Mouse (Mus musculus): ENCODE results near the gene Klf2. TPM values are rescaled to one million over a fixed set of nuclear protein-coding genes. Genes with fewer than 3 reads are reported as not detected.

Klf2 gene
- polyA plus RNA-seq, 1 experiment = 14.7 TPM

DNA sequence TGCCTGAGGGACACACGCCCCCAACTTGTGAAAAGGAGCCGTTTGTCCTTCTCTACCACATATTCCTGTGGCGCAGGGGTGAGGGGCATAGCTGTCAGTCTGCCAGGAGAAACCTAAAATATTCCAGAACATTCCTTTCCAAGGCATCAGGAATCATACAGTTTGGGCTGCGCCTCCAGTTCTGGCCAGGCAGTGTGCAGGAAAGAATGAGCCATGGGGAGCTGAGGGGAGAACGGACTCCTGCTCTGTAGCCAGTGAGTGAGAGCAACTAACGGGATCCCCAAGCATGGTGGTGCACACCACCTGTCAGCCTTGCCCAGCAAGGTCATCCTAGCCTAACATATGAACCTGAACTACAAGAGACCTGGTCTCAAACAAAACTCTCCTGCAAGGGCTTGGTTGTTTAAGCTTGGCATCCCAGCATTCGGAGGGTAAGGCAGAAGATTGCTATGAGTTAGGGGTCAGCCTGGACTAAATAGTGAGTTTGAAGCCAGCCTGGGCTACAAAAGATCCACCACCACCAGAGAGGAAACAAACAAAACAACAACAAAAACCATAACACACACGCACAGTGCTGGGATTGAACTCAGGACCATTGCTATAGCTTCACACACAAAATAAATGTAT is 15.7 kb upstream of the Klf2 start:
- TF ChIP-seq CTCF (IDR thresholded peaks at IDR 0.05; ENCODE audit: extremely low read depth, insufficient read depth, low read length) = no peak
- TF ChIP-seq POLR2A (IDR thresholded peaks at IDR 0.05; ENCODE audit: extremely low read depth, insufficient read depth, low read length) = no peak
- Histone ChIP-seq H3K4me1 (ENCODE audit: control insufficient read depth, insufficient read depth, low read length) (no peaks in the 10 kb centered on the region), H3K27ac (ENCODE audit: insufficient read depth, low read length) (peak overlapping the region; percentile 26; the same call in 1 of the 2 replicates), H3K4me3 (ENCODE audit: insufficient read depth, low read length) (no peak overlapping the region)

DNA sequence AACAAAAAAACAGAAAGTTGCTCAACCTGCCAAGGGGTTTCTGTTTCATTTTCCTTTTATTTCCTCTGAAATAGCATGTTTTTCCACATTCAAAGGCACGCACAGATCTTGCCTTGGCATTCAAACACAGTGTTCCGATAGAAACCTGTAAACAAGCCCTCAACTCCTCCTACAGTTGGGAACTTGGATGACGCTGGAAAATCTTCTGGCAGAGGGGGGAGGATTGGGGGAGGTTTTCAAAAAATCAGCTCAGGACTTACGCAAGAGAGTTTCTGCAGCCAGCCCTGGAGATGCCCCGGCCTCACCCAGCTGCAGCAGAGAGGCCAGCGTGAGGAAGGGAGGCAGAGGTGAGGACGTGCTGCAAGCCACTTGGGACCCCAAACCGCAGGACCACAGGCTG is 15.2 kb upstream of the Klf2 start:
- Histone ChIP-seq H3K27ac (ENCODE audit: insufficient read depth, low read length) (no peak overlapping the region), H3K4me3 (ENCODE audit: insufficient read depth, low read length) (no peak overlapping the region), H3K4me1 (ENCODE audit: control insufficient read depth, insufficient read depth, low read length) (no peaks in the 10 kb centered on the region)
- TF ChIP-seq CTCF (IDR thresholded peaks at IDR 0.05; ENCODE audit: extremely low read depth, insufficient read depth, low read length) (no peak), POLR2A (IDR thresholded peaks at IDR 0.05; ENCODE audit: extremely low read depth, insufficient read depth, low read length) (no peak)

GRCm38 (mm10) chr8:72305210-72305905 is 13.5 kb upstream of the Klf2 start, which contains the start of gene Gm10282:
Gene Gm10282 (minus strand): TSS chr8:72305260.
- H3K4me3 ChIP-seq (ENCODE audit: insufficient read depth, low read length) = no peak within 1 kb of the TSS
- no peak within 1 kb of the TSS for H3K27ac ChIP-seq (ENCODE audit: insufficient read depth, low read length)
- TF ChIP-seq POLR2A (IDR thresholded peaks at IDR 0.05; ENCODE audit: extremely low read depth, insufficient read depth, low read length) = no peak
- no peak for TF ChIP-seq CTCF (IDR thresholded peaks at IDR 0.05; ENCODE audit: extremely low read depth, insufficient read depth, low read length)
- no peaks in the 10 kb centered on the region for H3K4me1 ChIP-seq (ENCODE audit: control insufficient read depth, insufficient read depth, low read length)

- Histone ChIP-seq H3K27ac (ENCODE audit: insufficient read depth, low read length) (no peak overlapping the region), H3K4me1 (ENCODE audit: control insufficient read depth, insufficient read depth, low read length) (peaks cover 2% of the 10 kb centered on the region; the same call in 1 of the 2 replicates), H3K4me3 (ENCODE audit: insufficient read depth, low read length) (no peak overlapping the region)
- no peak for TF ChIP-seq POLR2A (IDR thresholded peaks at IDR 0.05; ENCODE audit: extremely low read depth, insufficient read depth, low read length)
- no peak for TF ChIP-seq CTCF (IDR thresholded peaks at IDR 0.05; ENCODE audit: extremely low read depth, insufficient read depth, low read length)
These were observed 11.9 kb upstream of the Klf2 start for GRCm38 (mm10) chr8:72306913-72307312.

- no peak overlapping the region for H3K4me3 ChIP-seq (ENCODE audit: insufficient read depth, low read length)
- TF ChIP-seq POLR2A (IDR thresholded peaks at IDR 0.05; ENCODE audit: extremely low read depth, insufficient read depth, low read length) = no peak
- no peak for TF ChIP-seq CTCF (IDR thresholded peaks at IDR 0.05; ENCODE audit: extremely low read depth, insufficient read depth, low read length)
- peaks cover 2% of the 10 kb centered on the region; the same call in 1 of the 2 replicates for H3K4me1 ChIP-seq (ENCODE audit: control insufficient read depth, insufficient read depth, low read length)
- no peak overlapping the region for H3K27ac ChIP-seq (ENCODE audit: insufficient read depth, low read length)
These were observed 10.6 kb upstream of the Klf2 start for GRCm38 (mm10) chr8:72308276-72308675.

DNA sequence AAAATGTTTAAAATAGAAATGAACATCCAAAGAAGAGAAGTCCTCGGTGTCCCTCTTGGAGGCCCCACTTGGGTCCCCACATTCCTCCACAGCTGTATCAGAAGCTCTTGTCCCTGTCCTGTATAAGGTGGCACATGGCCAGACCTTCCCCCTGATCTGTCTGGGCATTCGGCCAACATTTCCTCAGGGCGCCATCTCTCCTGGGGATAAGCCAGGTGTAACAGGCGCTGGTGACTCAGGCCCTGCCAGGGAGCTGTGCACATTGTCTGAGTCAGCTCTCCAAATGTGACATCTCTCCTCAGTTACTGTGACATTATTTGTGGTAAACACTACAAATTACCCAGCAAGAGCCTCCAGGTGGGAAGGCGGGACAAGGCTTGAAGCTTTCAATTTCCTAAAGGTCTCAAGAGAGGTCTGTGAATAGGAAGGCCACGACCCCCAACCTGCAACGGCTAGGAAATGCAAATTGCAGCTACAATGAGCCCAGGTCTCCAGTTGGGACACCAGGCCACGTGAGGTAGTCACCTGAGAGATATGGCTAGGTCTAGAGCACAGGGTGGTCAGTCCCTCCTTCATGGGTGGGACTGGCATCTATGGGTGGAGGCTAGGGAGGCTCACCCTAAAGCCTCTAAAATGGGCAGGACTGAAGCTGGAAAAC is 7.9 kb upstream of the Klf2 start:
- no peak overlapping the region for H3K27ac ChIP-seq (ENCODE audit: insufficient read depth, low read length)
- H3K4me1 ChIP-seq (ENCODE audit: control insufficient read depth, insufficient read depth, low read length) = peaks cover 2% of the 10 kb centered on the region; the same call in 1 of the 2 replicates
- no peak for TF ChIP-seq CTCF (IDR thresholded peaks at IDR 0.05; ENCODE audit: extremely low read depth, insufficient read depth, low read length)
- no peak for TF ChIP-seq POLR2A (IDR thresholded peaks at IDR 0.05; ENCODE audit: extremely low read depth, insufficient read depth, low read length)

DNA sequence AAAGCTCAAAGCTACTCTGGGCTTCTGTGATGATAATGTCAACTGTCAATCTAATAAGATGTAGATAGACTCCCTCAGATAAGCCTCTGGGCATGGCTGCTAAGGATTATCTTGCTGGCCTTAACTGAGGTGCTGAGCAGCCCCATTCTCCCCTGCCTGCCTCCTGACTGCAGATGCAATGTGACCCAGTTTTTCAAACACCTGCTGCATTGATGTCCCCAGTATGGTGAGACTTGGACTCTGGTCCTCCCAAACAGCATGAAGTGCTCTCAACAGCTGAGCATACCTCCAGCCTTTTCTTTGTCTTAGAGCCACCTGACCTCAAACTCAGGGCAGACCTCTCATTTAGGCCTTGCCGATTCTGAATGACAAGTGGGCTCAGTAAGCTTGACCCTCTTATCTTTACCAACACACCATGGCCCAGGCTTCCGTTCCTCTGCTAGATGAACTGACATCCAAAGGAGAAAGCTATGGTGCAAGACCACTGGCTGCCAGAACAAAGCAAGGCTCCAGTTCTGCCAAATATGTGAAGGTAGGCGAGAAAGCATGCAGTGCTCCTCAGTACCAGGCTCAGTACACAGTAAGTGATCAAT is 5.8 kb upstream of the Klf2 start:
- TF ChIP-seq CTCF (IDR thresholded peaks at IDR 0.05; ENCODE audit: extremely low read depth, insufficient read depth, low read length) (no peak), POLR2A (IDR thresholded peaks at IDR 0.05; ENCODE audit: extremely low read depth, insufficient read depth, low read length) (no peak)
- no peak overlapping the region for H3K4me3 ChIP-seq (ENCODE audit: insufficient read depth, low read length)
- peaks cover 2% of the 10 kb centered on the region; the same call in 1 of the 2 replicates for H3K4me1 ChIP-seq (ENCODE audit: control insufficient read depth, insufficient read depth, low read length)
- no peak overlapping the region for H3K27ac ChIP-seq (ENCODE audit: insufficient read depth, low read length)

More for the DNA sequence above, 7.9 kb upstream of the Klf2 start:
- H3K4me3 ChIP-seq (ENCODE audit: insufficient read depth, low read length) = no peak overlapping the region

GRCm38 (mm10) chr8:72316053-72316695 is 2.7 kb upstream of the Klf2 start:
- Histone ChIP-seq H3K4me1 (ENCODE audit: control insufficient read depth, insufficient read depth, low read length) (peaks cover under 1% of the 10 kb centered on the region; the same call in 1 of the 2 replicates), H3K4me3 (ENCODE audit: insufficient read depth, low read length) (no peak overlapping the region), H3K27ac (ENCODE audit: insufficient read depth, low read length) (no peak overlapping the region)
- TF ChIP-seq POLR2A (IDR thresholded peaks at IDR 0.05; ENCODE audit: extremely low read depth, insufficient read depth, low read length) (no peak), CTCF (IDR thresholded peaks at IDR 0.05; ENCODE audit: extremely low read depth, insufficient read depth, low read length) (no peak)
